Mouse (Mus musculus) embryo, embryonic 11.5 days (tissue): ENCODE measurements around the gene Nol4l.
A peak's percentile ranks its signal among the peaks of the same experiment; 100 is the strongest.
"Not testable (repeated sequence)": the region's sequence is repeated elsewhere in the genome, so short reads cannot be mapped to it uniquely, and the experiment has no call there.

ENCODE experiments used
- DNase-seq: peaks from one replicate; pipeline ENCODE4 v3.0.0-alpha.2; 2012; ENCODE audit warnings: low read depth, low spot score

Nol4l gene

DNA sequence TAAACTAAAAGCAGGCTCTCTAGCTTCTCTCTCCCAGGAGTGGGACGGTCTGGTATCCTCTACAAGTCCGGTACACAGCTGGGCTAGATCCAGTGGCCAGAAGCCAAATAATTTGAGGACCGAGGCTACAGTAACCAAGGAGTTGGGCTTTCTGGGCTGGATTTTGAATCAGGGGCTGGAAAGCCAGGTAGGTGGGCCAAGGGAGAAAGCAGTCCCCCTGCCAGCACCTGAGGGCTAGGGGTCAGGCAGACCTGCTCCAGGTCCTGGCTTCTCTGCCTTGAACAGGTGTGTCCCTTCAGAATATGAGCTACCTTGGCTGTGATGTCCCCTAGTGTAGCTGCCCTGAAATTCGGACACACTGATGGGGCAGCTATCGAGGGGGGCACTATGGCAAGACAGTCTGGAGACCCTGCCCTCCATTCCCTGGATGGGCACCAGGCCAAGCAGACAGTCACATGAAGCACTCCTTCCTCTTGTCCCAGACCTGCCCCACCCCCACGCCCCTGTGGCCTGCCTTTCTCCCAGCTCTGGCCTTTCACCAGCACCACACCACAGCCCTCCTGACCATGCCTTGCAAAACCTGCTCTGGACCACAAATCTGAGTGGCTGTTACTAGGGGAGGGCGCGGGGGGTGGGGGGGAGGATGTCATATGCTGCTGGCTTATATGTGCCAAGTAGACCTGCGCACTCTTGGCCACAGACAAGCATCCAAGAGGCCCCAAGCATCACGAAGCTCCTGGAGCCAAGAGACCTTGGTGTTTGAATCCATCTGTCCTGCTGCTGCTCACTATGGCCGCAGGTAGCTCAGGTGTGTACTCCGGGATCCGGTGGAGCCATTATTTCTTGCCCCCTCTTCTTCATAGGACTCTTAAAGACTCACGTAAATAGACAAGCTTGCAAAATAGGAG is 17.1 kb downstream of the Nol4l start:
- no peak for DNase-seq

DNA sequence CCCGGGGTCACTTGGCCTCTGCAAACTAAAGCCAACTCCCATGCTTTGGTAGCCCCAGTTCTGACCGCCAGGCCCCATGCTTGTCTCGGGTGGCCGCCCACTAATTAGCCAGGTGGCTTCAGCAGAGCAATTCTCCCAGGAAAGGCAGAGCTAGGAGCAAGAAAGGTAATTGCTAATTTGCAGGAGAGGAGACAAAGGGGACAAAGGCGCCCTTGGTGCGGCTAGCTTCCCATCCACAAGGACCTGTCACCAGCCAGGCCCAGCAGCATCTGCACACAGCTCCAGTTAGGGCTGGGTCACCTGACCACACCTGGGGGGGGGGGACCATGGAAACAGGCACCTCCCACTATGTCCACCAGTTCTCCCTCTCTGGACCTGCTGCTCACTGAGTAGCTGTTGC is 18.2 kb downstream of the Nol4l start:
- DNase-seq: no peak

DNA sequence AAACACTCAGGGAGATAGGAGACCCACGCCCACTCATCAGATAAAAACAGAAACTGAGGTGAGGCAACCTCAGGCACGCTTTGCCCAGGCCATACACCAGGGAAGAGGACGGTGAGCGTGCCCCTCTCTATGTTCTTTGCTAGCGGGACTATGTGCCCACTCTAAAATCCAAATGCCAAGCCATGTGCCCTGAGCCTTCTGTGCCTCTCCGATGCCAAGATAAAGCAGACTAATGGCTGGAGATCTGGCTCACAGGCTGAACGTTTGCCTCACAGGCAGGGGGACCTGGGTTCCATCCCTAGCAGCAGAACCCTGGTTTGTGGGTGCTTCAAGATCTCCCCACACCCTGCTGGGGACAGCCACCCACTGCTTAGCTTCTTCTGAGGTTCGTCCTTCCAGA is 19.6 kb downstream of the Nol4l start:
- no peak for DNase-seq

DNA sequence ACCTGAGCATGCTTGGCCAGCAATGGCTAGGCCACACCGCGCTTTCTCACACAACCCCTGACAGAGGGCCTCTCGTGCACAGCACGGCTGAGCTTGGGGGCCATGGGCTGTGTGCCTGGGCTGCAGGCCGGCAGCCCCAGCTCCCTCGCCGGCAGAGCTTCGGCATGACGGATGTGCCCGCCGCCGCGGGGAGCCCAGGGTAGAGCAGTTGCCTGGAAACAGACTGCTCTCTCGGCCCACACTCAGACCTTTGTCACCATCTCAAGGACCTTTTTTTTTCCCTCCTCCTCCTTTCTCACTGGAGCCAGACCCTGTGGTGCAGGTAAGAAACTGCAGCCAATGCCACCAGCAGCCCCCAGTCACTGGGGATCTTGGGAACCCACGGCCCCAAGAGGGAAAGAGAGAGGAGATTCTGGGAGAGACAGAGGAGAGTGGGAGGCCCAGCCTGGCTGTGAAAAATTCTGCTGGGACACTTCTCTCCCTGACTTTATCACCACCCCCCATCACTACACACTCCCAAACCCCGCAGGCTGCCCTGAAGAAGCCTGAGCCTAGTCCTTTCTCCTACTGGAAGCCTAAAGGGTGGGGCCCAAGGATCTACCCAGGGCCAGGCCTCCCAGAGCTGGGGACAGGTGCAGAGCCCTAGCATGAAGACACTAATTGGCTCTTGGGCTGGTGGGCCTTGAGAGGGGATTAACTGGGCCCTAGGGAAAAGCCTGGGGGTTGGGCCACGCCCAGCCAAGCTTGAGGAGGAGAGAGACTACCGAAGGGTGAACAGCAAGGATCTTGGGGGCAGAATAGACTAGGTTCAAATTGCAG is 20.4 kb downstream of the Nol4l start:
- DNase-seq: no peak

DNA sequence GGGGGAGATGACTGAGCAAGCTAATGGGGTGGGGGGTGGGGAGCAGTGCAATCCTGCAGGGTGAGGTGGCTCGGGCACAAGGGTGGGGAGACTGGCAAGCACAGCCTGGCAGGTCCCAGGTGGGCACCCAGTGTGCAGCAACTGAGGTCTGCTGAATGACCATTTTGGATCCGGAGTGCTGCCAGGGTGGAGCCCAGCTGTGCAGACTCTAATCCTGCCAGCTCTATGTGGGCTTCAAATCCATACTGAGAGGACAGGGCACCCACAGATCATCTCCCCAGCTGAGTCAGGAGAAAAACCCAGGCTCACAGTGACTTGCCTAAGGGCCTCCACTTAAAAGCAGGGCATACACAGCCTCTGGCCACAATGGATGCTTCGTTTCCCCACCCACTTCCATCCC is 21.4 kb downstream of the Nol4l start:
- DNase-seq: no peak

DNA sequence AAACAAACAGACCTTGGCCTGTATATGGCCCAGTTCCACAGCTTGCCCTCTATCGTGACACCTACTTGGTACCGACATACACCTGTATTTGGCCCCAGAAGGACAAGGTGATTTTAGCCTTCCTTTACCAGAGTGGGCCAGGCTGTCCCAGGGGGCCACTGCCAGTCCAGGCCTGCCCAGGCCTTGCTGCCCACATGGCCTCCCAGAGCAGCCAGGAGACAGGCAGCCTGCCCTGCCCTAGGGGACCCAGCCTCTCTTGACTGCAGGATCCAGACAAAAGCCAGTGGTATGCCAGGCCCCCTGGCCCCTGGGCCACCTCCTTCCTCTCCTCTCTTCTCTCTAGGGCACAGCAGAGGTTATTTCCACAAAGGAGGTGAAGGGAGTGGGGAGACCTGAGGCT is 21.8 kb downstream of the Nol4l start:
- no peak for DNase-seq

DNA sequence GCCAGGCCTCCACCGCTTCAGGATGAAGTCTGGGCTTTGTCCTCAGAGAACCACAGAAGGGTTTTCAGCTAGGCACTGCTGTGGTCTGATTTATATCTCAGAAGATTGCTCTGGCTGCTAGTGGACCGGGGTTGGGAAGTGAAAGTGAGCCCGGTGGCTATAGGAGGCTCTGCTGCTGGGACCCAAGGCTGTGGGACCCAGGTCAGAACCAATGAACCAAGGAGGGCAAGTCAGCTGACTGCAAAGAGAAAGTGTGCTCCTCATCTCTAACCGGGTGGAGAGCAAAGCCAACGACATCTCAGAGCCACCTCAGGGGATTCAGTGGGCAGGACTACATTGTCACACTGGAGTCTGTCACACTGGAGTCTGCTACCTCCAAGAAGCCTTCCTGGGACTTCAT is 23.4 kb downstream of the Nol4l start:
- no peak for DNase-seq

DNA sequence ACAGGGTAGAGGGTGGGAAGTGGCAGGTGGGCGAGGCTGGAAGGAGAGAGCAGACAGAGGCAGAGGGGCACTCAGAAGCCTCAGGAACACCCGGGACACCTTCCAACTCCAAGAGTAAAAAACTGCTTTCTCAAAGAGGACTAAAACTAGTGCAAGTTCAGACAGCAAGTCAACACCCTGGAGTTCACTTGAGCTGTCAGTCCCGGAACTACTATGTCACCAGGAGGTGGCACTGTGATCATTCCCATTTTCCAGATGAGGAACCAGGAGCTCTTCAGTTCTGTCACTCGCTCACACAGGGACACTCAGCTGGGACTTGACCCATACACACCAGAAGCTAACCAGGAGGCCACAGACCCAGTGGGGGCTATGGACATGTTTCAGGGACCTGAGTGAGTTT is 30.6 kb downstream of the Nol4l start:
- no peak for DNase-seq

DNA sequence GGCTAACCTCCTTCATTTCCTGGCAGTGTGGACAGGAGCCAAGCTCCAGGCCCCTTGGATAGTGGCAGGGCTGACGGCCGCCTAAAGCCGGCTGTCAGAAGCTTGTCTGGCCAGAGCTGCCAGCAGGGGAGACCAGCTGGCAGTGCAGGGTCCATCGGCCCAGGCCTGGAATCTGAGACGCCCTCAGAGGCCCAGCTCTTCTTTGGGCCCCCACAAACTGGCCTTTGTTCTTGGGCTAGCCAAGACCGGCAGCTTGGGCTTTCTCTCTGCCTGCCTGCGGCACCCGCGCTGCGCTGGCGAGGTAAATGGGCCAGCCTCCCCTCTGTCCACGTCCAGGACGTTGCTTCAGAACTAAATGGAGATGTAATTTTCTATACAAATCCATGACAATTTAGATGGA is 32.9 kb downstream of the Nol4l start:
- no peak for DNase-seq

DNA sequence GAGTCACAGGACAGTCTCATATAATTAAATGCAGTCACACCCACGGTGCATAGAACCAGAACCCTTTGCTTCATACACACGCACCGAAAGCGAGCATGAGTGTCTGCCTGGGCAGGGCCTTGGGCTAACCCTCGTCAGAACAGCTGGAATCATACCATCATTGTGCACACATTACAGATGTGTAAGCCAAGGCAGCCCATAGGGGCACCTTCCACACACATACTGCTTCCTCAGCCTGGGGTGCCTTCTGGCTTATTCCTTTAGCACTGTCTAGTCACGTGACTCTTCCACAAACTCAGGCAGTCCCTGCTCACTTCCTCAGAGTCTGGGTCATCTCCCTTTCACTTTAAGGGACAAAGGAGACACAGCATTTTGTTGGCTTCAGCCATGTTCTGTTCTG is 33.5 kb downstream of the Nol4l start:
- DNase-seq: no peak

DNA sequence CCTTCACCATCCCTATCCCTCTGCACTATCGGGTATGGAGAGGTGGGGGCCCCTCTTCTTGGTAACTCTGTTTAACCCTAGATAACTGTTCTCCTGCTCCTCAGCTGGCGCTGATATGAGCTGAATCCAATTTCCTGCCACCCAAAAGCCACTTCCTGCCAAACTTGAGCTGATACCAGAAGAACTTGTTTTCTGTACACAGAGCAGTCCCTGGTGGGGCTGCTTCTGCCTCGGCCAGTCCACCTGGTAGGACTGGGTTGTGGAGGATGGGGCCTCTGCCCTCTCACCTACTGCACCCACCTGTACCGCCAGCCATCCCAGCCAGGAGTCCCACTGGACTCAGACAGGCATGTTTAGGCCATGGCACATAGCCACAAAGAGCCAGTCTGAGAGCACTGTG is 34.0 kb downstream of the Nol4l start:
- no peak for DNase-seq

DNA sequence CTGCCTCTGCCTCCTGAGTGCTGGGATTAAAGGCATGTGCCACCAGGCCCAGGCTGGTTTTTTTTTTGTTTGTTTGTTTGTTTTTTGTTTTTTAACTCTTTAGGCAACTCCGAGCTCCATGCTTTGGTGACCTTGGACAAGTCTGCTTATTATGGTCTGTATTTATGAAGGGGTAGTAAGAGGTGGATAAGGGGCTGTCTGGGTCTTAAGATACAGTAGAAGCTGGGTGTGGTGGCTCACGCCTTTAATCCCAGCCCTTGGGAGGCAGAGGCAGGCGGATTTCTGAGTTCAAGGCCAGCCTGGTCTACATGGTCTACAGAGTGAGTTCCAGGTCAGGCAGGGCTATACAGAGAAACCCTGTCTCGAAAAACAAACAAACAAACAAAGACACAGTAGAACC is 34.4 kb downstream of the Nol4l start:
- DNase-seq: not testable (repeated sequence)

DNA sequence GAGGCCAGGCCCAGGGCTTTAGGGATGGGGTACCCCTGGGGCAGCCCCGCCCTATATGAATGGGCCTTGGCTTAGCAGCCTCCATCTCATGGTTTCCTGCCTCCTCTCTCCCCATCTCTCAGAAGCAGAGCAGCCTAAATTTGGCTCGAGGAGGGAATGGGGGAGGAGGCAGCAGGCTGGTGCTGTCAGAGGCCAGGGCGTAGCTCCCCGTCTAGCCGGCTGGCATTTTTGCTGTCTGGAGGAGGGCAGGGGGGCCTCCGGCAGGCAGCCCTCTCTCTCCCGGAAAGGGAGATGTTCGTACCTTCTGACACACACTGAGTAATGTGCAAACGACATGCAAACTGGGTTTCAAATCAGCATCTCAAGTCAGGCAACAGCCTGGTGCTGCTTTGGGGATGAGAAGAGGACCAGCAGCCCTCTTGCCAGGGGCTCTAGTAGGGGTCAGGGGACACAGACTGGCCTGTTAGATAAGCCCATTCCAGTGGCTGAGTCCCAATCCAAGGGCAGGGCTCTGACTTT is 35.4 kb downstream of the Nol4l start:
- DNase-seq: no peak

DNA sequence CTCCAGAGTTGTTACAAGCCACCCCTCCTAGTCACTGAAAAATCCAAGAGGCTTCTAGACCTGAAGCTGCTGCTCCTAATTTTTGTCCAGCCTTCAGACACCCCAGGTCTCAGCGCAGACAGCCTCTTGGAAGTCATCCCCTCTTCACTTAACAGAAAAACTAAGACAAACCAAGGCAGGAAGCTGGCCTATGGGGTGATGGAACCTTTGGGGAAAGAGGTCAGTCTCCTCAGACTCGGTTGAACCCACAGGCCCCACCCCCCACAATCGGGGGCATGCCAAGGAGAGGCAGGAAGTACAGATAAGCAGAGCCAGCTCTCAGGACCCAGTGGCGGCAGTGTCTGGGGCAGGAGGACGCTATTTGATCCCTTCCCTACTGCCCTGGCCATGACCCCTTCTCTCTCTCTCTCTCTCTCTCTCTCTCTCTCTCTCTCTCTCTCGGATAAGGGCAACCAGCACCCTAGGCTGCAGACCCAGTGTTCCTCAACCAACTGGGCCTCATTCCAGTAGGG is 35.9 kb downstream of the Nol4l start:
- no peak for DNase-seq

DNA sequence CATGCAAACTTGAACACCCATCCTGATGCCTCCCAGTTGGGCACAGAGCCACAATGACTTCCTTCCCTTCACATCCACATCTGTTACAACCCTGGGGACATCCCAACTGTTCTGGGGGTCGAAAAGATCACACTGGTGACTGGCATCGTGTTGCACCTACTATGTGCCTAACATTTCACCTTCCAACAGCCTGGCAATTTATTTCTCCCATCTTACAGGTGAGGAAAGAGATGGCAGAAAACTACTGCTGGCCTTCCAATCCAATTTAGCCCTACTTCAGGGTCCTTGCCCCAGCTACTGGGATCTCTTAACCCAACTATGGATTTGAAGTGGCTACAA is 36.4 kb downstream of the Nol4l start:
- no peak for DNase-seq

DNA sequence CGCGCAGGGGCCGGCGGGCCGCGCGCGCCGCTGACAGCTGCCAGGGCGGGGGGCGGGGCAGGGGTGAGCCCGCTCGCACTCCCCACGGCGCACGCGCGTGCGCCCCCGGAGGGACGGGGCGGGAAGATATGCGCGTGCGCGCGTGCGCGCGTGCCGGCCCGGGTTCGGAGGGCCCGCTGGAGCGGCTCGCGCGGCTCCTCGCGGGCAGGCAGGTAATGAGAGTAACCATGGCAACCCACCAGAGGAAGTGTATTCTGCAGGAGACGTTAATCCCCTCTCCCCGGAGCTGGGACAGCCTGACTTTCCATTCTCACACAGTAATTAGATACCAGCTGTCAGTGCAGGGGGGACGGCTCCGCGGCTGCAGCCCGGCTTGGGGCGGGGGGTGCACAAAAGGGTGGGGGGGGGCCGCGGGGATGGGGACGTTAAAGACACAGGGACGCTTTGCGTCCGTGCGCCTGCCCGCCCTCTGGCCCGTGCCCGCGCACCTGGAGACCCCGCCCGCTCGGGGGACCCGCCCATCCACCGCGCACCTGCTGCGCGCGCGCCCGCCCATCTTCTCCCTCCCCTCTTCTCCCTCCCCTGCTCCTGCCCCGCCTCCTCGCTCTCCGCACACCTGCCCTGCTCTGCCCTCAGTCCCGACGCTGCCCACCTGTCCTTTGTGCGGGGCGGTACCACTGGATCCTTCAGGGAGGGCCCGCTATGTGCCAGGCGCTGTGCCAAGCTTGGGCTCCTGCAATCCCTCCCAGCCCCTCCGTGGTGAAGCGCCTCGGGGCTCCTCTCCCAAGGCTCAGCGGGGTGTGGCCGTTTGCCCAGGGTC is 37.0 kb downstream of the Nol4l start, which contains the start of gene 4930404H24Rik:
4930404H24Rik (plus strand) TSS at position 218 of the 820 bp plus-strand sequence.
- DNase-seq: peak; percentile 68

DNA sequence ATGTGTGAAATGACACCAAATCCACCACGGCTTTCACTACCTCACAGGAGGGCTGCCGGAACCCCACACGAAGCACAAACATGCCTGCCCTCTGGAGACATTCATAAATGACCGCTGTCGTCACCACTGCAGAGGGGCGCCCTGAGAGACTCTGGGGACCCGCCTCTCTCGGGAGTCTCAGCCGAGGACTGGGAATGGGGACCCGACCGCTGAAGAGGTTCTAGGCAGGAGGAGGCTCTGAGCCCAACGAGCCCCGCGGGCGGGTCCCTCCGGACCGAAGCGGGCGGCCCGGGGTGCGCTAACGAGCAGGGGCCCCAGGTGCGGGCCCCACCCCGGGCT is 37.6 kb downstream of the Nol4l start:
- DNase-seq: no peak

DNA sequence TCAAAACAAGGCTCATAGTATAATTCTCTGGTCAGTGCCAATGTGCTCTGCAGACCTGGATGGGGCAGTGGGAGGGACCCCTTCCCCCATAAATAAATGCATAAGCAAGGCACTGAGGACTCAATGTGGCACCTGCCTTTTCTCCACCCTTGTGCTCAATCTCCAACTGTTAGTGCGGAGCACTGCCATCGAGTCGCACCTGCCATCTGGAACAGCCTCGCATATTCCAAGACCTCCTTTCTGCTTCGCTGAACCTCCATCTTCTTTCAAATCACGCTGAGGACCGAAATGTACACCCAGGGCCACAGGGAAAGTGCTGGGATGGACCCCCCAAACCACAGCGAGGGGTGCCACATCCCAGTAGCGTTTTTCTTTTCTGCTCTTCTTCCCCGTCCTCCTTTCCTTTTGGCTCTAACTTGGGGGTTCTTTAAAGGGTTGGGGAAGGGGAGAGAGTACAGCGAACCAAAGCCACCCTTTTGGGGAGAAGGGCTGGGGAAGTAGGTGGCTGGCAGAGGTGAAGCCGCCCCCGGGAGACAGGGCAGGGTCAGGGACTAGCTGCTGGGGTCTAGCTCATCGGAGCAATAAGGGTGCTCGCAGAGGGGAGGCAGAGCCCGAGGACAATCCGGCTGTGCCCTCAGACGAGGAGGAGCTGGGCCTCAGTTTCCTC is 38.1 kb downstream of the Nol4l start:
- no peak for DNase-seq

DNA sequence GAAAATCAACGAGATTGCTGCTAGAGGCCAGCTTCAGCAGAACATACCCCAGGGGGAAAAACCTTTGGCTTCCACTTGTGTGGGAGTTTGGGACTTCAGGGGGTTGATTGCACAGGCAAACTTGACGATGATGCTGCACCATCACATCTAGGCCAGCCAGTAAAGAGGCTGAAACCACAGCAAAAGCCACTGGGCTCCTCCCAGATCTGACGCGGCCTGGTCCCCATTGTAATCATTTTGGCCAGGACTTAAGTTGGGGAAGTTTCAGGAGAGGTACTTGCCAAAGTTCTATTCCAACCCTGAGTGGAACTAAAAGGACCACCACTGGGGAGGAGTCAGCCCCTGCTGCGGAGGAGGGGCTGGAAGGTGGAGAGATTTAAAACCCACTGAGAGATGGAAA is 38.8 kb downstream of the Nol4l start:
- DNase-seq: no peak

DNA sequence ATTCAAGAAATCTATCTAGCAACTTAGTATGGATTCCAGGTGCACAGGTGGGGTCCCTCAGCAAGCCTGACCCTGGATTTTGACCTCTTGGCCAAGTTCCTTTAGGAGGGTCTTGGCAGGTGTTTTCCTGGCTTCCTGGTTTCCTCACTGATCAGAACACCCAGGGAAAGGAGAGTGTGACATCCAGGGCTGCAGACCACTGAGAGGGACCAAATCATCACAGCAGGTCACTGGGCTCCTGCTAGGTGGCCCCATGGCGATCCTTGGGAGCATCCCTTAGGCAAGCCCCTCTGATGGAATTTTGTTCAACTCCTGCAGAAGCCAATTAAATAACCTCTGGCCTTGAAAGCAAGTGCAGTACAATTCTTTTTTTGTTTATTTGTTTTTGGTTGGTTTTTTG is 39.7 kb downstream of the Nol4l start:
- no peak for DNase-seq

DNA sequence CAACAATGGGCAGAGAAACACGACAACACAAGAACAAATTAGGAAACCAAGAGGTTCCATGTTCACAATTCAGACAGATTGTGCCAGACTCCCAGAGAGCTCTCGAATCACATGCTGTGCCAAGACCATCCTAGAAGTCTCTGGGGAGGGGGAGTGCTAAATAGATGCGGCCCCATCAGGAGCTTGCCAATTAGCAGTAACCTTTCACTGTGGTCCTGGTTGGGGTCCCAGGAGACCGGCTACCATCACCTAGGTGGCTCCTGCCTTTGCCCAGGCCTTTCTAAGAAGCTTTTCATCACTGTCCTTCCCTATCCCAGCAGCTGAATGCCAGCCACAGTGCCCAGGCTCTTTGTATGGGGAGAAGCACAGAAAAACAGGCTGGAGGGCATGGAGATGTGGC is 45.7 kb downstream of the Nol4l start:
- no peak for DNase-seq
